Mouse (Mus musculus): ENCODE measurements around the gene Dlgap5. TPM values are rescaled to one million over a fixed set of nuclear protein-coding genes. Genes with fewer than 3 reads are reported as not detected.
"Not testable (repeated sequence)": the region's sequence is repeated elsewhere in the genome, so short reads cannot be mapped to it uniquely, and the experiment has no call there.

The Dlgap5 gene
- 67.0 and 68.4 TPM in 2 replicates for total RNA-seq (2017)

DNA sequence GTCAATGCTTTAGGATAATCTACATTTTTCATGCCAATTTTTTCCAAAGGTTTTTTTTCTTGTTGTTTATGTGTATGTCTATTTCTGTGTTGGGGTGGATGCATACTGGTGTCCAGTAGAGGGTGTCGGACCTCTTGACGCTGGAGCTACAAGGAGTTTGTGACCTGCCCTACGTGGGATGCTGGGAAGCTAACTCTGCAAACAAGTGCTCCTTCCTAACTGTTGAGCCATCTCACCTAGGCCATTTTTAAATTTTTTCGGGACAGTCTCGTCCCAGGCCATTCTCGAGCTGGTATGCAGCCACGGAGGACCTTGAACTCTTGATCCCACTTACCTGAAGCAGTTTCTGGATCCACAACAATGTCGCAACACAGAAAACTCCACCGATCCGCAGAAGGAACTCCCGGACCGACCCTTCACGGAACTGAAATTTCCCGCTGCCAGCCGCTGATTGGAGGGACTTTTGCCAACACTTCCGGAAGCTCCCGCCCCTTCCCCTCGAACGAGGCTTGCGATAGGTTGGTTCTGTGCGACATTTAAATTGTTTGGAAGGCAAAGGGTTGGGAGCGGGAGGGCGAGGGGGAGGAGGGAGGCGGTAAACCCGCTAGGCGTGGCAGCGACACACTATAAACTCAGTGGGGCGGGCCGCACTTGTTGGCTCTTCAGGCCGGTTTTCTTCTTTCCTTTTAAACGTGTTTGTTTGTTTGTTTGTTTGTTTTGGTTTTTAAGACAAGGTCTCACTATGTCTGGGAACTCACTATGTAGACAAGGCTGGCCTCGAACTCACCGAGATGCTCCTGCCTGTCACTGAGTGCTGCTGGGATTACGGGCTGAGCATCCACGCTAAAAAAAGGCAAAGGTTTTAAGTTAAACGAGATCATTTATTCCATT, at the start of gene Dlgap5:
Gene Dlgap5, minus strand, starts transcription at position 633 of the 891 bp plus-strand sequence.
- ATAC-seq (replicated peaks; ENCODE audit: low read depth, poor library complexity, severe bottlenecking), result peak; percentile 99

GRCm38 (mm10) chr14:47465468-47466175, 47.4 kb upstream of the Dlgap5 start:
- no peak for ATAC-seq (replicated peaks; ENCODE audit: low read depth, poor library complexity, severe bottlenecking)

DNA sequence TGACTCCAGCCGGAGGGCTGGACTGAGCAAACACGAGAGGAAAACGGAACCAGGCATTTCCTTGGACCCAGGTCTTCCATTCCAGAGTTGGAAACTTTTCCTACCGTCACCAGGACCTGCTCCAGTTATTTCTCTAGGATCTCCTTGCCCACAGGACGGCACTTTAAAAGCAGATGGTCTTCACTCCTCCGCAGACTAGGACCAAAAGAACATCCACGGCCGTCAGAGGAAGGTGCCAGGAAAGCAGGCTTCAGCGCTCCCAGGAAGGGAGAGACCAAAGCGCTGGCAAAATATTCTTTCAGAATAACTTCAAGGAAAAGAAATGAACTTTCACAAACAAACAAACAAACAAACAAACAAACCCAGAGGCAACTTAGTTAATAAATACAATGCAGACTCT, 46.2 kb upstream of the Dlgap5 start:
- no peak for ATAC-seq (replicated peaks; ENCODE audit: low read depth, poor library complexity, severe bottlenecking)

GRCm38 (mm10) chr14:47462877-47463460, 44.8 kb upstream of the Dlgap5 start:
- no peak for ATAC-seq (replicated peaks; ENCODE audit: low read depth, poor library complexity, severe bottlenecking)

GRCm38 (mm10) chr14:47462453-47462852, 44.2 kb upstream of the Dlgap5 start:
- no peak for ATAC-seq (replicated peaks; ENCODE audit: low read depth, poor library complexity, severe bottlenecking)

- no peak for ATAC-seq (replicated peaks; ENCODE audit: low read depth, poor library complexity, severe bottlenecking)
Measured at GRCm38 (mm10) chr14:47461997-47462396, 43.8 kb upstream of the Dlgap5 start.

GRCm38 (mm10) chr14:47459556-47459955, 41.3 kb upstream of the Dlgap5 start:
- ATAC-seq (replicated peaks; ENCODE audit: low read depth, poor library complexity, severe bottlenecking), result no peak

GRCm38 (mm10) chr14:47450121-47450520, 31.9 kb upstream of the Dlgap5 start, which contains the start of gene Fbxo34:
Gene Fbxo34 (plus strand): TSS chr14:47450421.
- not testable (repeated sequence) for ATAC-seq (replicated peaks; ENCODE audit: low read depth, poor library complexity, severe bottlenecking)

- no peak; the same call in 1 of the 2 replicates for ATAC-seq (replicated peaks; ENCODE audit: low read depth, poor library complexity, severe bottlenecking)
Measured at GRCm38 (mm10) chr14:47445331-47446095, 27.3 kb upstream of the Dlgap5 start.

- ATAC-seq (replicated peaks; ENCODE audit: low read depth, poor library complexity, severe bottlenecking), result peak; percentile 62
Measured at GRCm38 (mm10) chr14:47444907-47445306, 26.7 kb upstream of the Dlgap5 start.

DNA sequence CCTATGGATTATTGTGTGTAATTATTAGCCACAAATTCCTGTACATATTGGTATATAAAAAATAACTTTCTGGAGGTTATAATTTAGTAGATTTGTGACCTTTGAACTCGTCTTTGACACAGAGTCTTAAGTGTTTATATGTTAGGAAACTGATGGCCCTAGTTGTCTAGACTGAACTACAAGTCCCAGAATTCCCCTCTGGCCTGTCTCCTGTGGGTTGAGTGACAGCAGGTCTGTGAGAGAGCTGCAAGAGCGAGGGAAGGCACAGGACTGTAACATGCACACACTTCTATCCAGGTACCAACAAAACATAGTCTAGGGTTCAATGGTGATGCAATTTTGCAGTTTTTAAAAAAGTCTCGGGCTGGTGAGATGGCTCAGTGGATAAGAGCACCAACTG, 20.7 kb upstream of the Dlgap5 start:
- ATAC-seq (replicated peaks; ENCODE audit: low read depth, poor library complexity, severe bottlenecking), result no peak

DNA sequence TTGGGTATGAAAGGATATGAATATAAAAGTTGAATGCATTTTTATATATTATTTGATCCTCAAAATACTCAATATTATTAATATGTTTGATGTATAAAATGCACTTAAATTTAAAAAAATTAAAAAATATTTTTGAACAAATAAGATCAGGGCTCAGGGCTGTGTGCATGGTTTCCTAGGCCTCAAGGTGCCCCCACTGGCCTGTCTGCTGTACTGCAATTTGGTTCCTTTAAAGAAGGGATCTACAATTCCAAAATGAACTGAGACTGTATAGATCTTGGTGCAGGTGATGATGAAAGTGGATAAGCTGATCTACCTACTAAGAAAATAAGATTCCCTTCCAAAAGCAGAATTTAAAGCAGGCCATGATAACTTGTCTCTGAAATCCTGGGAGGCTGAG, 14.8 kb upstream of the Dlgap5 start:
- ATAC-seq (replicated peaks; ENCODE audit: low read depth, poor library complexity, severe bottlenecking), result peak; percentile 78

GRCm38 (mm10) chr14:47422466-47422865, 4.3 kb upstream of the Dlgap5 start:
- no peak for ATAC-seq (replicated peaks; ENCODE audit: low read depth, poor library complexity, severe bottlenecking)

- no peak for ATAC-seq (replicated peaks; ENCODE audit: low read depth, poor library complexity, severe bottlenecking)
Measured at GRCm38 (mm10) chr14:47421606-47422005, 3.4 kb upstream of the Dlgap5 start.

DNA sequence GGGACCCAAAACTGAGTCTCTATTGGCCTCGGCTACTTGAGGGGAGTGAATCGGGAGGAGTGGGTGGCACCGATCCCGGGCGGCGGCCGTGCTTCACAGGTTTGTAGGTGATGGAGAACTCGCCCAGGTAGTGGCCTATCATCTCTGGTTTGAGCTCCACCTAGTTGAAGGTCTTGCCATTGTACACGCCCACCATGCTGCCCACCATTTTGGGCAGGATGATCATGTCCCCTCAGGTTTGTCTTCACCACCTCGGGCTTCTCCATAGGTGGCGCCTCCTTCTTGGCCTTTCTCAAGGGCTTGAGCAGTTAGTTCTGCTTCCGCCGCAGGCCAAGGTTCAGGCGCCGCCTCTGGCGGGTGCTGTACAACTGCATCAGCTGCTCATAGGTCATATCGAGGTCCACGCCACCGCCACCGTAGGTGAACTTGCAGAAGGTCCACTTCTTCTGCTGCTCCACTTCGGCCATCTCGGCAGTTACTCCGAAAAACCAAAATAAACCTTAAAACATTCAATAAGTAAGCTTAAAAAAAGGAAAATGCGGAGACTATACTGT, 1.6 kb upstream of the Dlgap5 start:
- no peak for ATAC-seq (replicated peaks; ENCODE audit: low read depth, poor library complexity, severe bottlenecking)

DNA sequence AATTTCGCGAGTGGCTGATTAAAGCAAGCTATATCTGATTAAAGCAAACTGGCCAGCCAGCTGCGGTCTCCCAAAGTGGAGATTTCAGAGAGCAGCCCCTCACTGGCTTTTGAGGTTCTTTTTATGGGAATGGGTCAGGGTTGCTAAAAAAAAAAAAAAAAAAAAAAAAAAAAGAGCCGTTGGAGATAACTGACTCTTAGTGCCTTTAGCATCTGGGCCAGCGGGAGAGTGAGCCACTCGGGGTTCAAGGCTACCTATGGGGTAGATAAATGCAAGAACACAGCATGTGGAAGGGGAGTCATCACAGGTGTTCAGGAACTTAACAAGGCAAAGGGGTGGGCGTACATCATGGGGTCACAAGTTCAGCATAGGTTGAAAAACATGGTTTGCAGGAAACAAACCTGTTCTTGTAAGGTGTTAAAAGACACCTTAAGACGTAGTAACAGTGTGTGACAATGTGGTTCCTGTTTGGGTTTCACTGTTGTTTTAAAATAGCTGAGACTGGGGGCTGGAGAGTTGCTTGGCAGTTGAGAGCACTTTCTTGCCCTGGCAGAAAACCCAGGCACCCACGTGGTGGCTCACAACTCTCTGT, 923 bp upstream of the Dlgap5 start:
- no peak for ATAC-seq (replicated peaks; ENCODE audit: low read depth, poor library complexity, severe bottlenecking)

GRCm38 (mm10) chr14:47418666-47418991, 422 bp upstream of the Dlgap5 start:
- ATAC-seq (replicated peaks; ENCODE audit: low read depth, poor library complexity, severe bottlenecking), result no peak

DNA sequence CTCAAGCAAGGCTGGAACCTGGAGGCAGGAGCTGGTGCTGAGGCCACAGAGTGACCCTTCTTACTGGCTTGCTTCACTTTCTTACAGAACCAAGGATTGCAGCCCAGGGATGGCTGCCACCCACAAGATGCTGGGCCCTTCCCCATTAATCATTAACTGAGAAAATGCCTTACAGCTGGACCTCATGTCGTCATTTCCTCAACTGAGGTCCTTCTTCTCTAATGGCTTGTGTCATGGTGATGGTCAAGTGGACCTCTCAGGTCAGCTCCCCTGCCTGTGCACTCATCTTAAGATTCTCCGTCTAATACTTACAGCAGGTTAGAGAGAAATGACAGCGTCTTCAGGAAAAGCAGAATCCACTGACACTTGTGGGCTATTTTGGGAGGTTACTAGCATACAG, 861 bp downstream of the Dlgap5 start:
- ATAC-seq (replicated peaks; ENCODE audit: low read depth, poor library complexity, severe bottlenecking), result no peak

GRCm38 (mm10) chr14:47406000-47406399, 12.2 kb downstream of the Dlgap5 start:
- no peak for ATAC-seq (replicated peaks; ENCODE audit: low read depth, poor library complexity, severe bottlenecking)

- no peak for ATAC-seq (replicated peaks; ENCODE audit: low read depth, poor library complexity, severe bottlenecking)
Measured at GRCm38 (mm10) chr14:47402735-47403134, 15.5 kb downstream of the Dlgap5 start.

Measured in common myeloid progenitor, adult 5-6 weeks (primary cell).